Mouse (Mus musculus): ENCODE data around the gene Nme7.

Gene Nme7

GRCm38 (mm10) chr1:164376761-164377487 is 73.0 kb downstream of the Nme7 start:
- in situ Hi-C loops (cut with MboI, MseI): no loop called here

- in situ Hi-C loops (cut with MboI, MseI): no loop called here
Observed at GRCm38 (mm10) chr1:164383621-164384020, 79.7 kb downstream of the Nme7 start.

GRCm38 (mm10) chr1:164384354-164384753 is 80.4 kb downstream of the Nme7 start:
- in situ Hi-C loops (cut with MboI, MseI): no loop called here

- in situ Hi-C loops (cut with MboI, MseI): no loop called here
Observed at GRCm38 (mm10) chr1:164384972-164385371, 81.1 kb downstream of the Nme7 start.

- in situ Hi-C loops (cut with MboI, MseI): no loop called here
Observed at GRCm38 (mm10) chr1:164389743-164390142, 85.8 kb downstream of the Nme7 start.

- in situ Hi-C loops (cut with MboI, MseI): no loop called here
Observed at GRCm38 (mm10) chr1:164392176-164392575, 88.3 kb downstream of the Nme7 start.

GRCm38 (mm10) chr1:164395131-164395780 is 91.3 kb downstream of the Nme7 start:
- in situ Hi-C loops (cut with MboI, MseI): no loop called here

GRCm38 (mm10) chr1:164397672-164398071 is 93.8 kb downstream of the Nme7 start:
- in situ Hi-C loops (cut with MboI, MseI): no loop called here

GRCm38 (mm10) chr1:164399578-164399977 is 95.7 kb downstream of the Nme7 start:
- in situ Hi-C loops (cut with MboI, MseI): no loop called here

- in situ Hi-C loops (cut with MboI, MseI): loop anchor here (5.0 kb wide), 1 partner anchor 78 kb away; no protein-coding TSS in a partner anchor
Observed at GRCm38 (mm10) chr1:164405385-164405802, 101.5 kb downstream of the Nme7 start.

GRCm38 (mm10) chr1:164406506-164406905 is 102.6 kb downstream of the Nme7 start:
- in situ Hi-C loops (cut with MboI, MseI): loop anchor here (5.0 kb wide), 1 partner anchor 79 kb away; no protein-coding TSS in a partner anchor

- in situ Hi-C loops (cut with MboI, MseI): loop anchor here (5.0 kb wide), 1 partner anchor 81 kb away; no protein-coding TSS in a partner anchor
Observed at GRCm38 (mm10) chr1:164408655-164409054, 104.7 kb downstream of the Nme7 start.

GRCm38 (mm10) chr1:164411306-164411705 is 107.4 kb downstream of the Nme7 start:
- in situ Hi-C loops (cut with MboI, MseI): no loop called here

- in situ Hi-C loops (cut with MboI, MseI): no loop called here
Observed at GRCm38 (mm10) chr1:164412906-164413305, 109.0 kb downstream of the Nme7 start.

- in situ Hi-C loops (cut with MboI, MseI): no loop called here
Observed at GRCm38 (mm10) chr1:164413608-164414007, 109.7 kb downstream of the Nme7 start.

GRCm38 (mm10) chr1:164415347-164415751 is 111.4 kb downstream of the Nme7 start:
- in situ Hi-C loops (cut with MboI, MseI): no loop called here

GRCm38 (mm10) chr1:164416692-164417394 is 112.9 kb downstream of the Nme7 start:
- in situ Hi-C loops (cut with MboI, MseI): no loop called here

- in situ Hi-C loops (cut with MboI, MseI): no loop called here
Observed at GRCm38 (mm10) chr1:164417604-164418003, 113.7 kb downstream of the Nme7 start.

GRCm38 (mm10) chr1:164418320-164418719 is 114.4 kb downstream of the Nme7 start:
- in situ Hi-C loops (cut with MboI, MseI): no loop called here

GRCm38 (mm10) chr1:164419401-164419800 is 115.5 kb downstream of the Nme7 start:
- in situ Hi-C loops (cut with MboI, MseI): no loop called here

GRCm38 (mm10) chr1:164420623-164421354 is 116.9 kb downstream of the Nme7 start:
- in situ Hi-C loops (cut with MboI, MseI): no loop called here

GRCm38 (mm10) chr1:164426227-164426626 is 122.3 kb downstream of the Nme7 start:
- in situ Hi-C loops (cut with MboI, MseI): no loop called here
